Mouse (Mus musculus) cerebellum, adult 2 months (tissue): ENCODE results near the gene Ift88. TPM values are rescaled to one million over a fixed set of nuclear protein-coding genes. Genes with fewer than 3 reads are reported as not detected.

Experiments
- DNase-seq, 2 experiments: peaks; one replicate each; pipeline ENCODE4 v3.0.0; 2021
- H3K27ac ChIP-seq: fragments of 200-500 bp; 2 replicates; pipeline ENCODE4 v1.5.1; 2012; ENCODE audit warnings: low read length, control low read depth, inconsistent platforms; ENCODE audit not compliant: insufficient read depth
- H3K27me3 ChIP-seq: fragments of 200-500 bp; 2 replicates; pipeline ENCODE4 v1.6.1; 2012; ENCODE audit warnings: inconsistent platforms, mild to moderate bottlenecking, low read length, moderate library complexity; ENCODE audit not compliant: control insufficient read depth, insufficient read depth
- H3K4me1 ChIP-seq: fragments of 200-500 bp; 2 replicates; pipeline ENCODE4 v1.6.1; 2011; ENCODE audit warnings: low read length; ENCODE audit not compliant: control insufficient read depth, insufficient read depth
- H3K4me3 ChIP-seq: fragments of 200-500 bp; replicated peaks from 2 replicates; pipeline ENCODE3; 2011; ENCODE audit warnings: mild to moderate bottlenecking, low read depth, low read length, control low read depth; ENCODE audit not compliant: insufficient read depth
- CTCF ChIP-seq: fragments of 200-500 bp; IDR thresholded peaks from 2 replicates; pipeline ENCODE4 v1.5.1; 2011; ENCODE audit warnings: low read depth, mild to moderate bottlenecking, control low read depth, low read length, moderate library complexity, borderline replicate concordance; ENCODE audit not compliant: insufficient read depth
- POLR2A ChIP-seq: fragments of 200-500 bp; IDR thresholded peaks from 2 replicates; pipeline ENCODE4 v1.6.1; 2011; ENCODE audit warnings: low read length, control low read depth, borderline replicate concordance; ENCODE audit not compliant: insufficient read depth
- WGBS: fragments of 180-500 bp; shearing (Covaris S2); methylation state at CpG from one replicate; pipeline ENCODE4 v1.1.7; 2018; 5-methylcytosine and 5-hydroxymethylcytosine counted together
- polyA plus RNA-seq: library from polyadenylated mRNA; depleted of rRNA; stranded (reverse); fragments of >200 nt; gene quantifications from 2 replicates; pipeline ENCODE4 v1.2.3, GENCODE M21; 2012

Ift88 gene
- polyA plus RNA-seq, 1 experiment, result 15.4 TPM

GRCm38 (mm10) chr14:57395470-57395869 is 28.4 kb upstream of the Ift88 start:
- Histone ChIP-seq H3K4me3 (no peak overlapping the region), H3K4me1 (no peaks in the 10 kb centered on the region; the same call in 1 of the 2 replicates), H3K27ac (no peak overlapping the region), H3K27me3 (no peaks in the 10 kb centered on the region)
- 89% methylated on average over 2 of the region's 2 CpGs for WGBS
- no peak for DNase-seq
- TF ChIP-seq POLR2A (no peak), CTCF (no peak)

- DNase-seq, result no peak
- Histone ChIP-seq H3K27me3 (no peaks in the 10 kb centered on the region), H3K27ac (no peak overlapping the region), H3K4me3 (no peak overlapping the region), H3K4me1 (no peaks in the 10 kb centered on the region; the same call in 1 of the 2 replicates)
- TF ChIP-seq CTCF, result no peak
- no peak for TF ChIP-seq POLR2A
- 85% methylated on average over 5 of the region's 5 CpGs for WGBS
Measured at GRCm38 (mm10) chr14:57397221-57397620, 26.6 kb upstream of the Ift88 start.

DNA sequence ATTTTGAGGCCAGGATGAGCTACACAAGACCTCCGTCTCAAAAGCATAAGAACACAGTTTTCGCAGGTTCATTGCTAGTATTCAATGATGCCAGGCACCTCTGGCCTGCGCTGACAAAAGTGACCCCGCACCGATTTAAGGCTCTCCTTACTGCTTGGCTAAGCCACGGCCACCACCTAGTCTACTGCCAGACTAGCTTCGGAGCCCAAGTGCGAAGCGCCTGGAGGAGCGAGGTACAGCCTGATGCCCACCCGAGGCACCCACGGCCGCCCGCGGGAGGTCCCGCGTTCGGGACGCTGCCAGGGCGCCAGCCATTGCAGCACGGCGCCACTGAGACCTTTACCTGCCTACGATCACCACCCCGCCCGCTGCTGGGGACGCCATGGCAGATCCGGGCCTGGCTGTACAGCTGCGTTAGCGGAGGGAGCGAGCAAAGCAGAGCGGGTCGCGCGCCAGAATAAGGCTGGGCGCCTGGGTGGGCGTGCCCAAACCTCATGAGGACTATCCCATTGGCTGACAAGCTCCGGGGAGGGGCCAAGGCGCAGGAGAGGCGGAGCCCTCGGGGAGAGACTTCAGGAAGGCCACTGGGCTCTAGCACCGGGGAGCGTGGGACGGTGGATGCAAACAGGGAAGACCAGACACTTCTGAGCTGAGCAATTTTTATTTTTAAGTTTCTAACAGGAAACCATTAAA is 25.7 kb upstream of the Ift88 start, which contains the start of gene Cryl1:
Gene Cryl1 (minus strand): TSS at position 465 of the 693 bp plus-strand sequence.
- peak; percentile 50 for TF ChIP-seq POLR2A
- TF ChIP-seq CTCF, result no peak
- Histone ChIP-seq H3K27ac (no peak within 1 kb of the TSS), H3K27me3 (no peaks in the 10 kb centered on the region), H3K4me3 (peak within 1 kb of the TSS; percentile 69), H3K4me1 (no peaks in the 10 kb centered on the region; the same call in 1 of the 2 replicates)
- WGBS, result 2% methylated on average over 43 of the region's 43 CpGs
- DNase-seq, result peak; percentile 94 to 95

- TF ChIP-seq CTCF, result no peak
- no peak for TF ChIP-seq POLR2A
- WGBS, result 9% methylated on average over 13 of the region's 13 CpGs
- no peaks in the 10 kb centered on the region; the same call in 1 of the 2 replicates for H3K4me1 ChIP-seq
- DNase-seq, result no peak
- H3K4me3 ChIP-seq, result peak overlapping the region; percentile 69
- H3K27me3 ChIP-seq, result no peaks in the 10 kb centered on the region
- no peak overlapping the region for H3K27ac ChIP-seq
Measured at GRCm38 (mm10) chr14:57398813-57399427, 24.9 kb upstream of the Ift88 start.

DNA sequence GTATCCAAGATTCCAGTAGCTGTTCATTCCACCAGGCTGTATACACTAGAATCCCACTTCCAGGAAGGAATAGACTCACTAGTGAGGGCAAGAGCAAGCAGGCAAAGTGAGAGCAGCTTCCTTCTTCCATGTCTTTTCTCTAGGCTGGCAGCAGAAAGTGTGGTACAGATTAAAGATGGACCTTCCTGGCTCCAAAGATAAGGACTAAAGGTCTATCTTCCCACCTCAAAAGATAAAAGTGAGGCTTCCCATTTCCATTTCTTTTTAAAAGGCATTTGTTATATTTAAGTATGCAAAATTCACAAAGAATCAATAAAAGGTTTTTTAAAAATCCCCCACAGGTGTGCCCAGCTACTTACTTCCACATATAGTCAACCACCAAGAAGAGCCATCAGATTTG is 21.0 kb upstream of the Ift88 start:
- Histone ChIP-seq H3K27ac (no peak overlapping the region), H3K4me3 (no peak overlapping the region), H3K4me1 (peaks cover 2% of the 10 kb centered on the region), H3K27me3 (no peaks in the 10 kb centered on the region)
- no peak for TF ChIP-seq CTCF
- no peak for TF ChIP-seq POLR2A
- no peak for DNase-seq

- H3K27me3 ChIP-seq, result no peaks in the 10 kb centered on the region
- no peak for DNase-seq
- WGBS, result 10% methylated on average over 12 of the region's 12 CpGs
- no peak overlapping the region for H3K4me3 ChIP-seq
- H3K4me1 ChIP-seq, result peaks cover 2% of the 10 kb centered on the region; the same call in 1 of the 2 replicates
- H3K27ac ChIP-seq, result no peak overlapping the region
- peak; percentile 21; the same call in 1 of the 2 replicates for TF ChIP-seq CTCF
- TF ChIP-seq POLR2A, result no peak
Measured at GRCm38 (mm10) chr14:57407039-57407987, 16.5 kb upstream of the Ift88 start.

GRCm38 (mm10) chr14:57408100-57408499 is 15.8 kb upstream of the Ift88 start:
- Histone ChIP-seq H3K27ac (no peak overlapping the region), H3K27me3 (no peaks in the 10 kb centered on the region), H3K4me1 (peaks cover 2% of the 10 kb centered on the region; the same call in 1 of the 2 replicates), H3K4me3 (no peak overlapping the region)
- 85% methylated on average over 8 of the region's 8 CpGs for WGBS
- TF ChIP-seq POLR2A (no peak), CTCF (no peak)
- DNase-seq, result no peak
